ENCODE assay signal across 8 mouse cellular contexts in the genomic region with DNA sequence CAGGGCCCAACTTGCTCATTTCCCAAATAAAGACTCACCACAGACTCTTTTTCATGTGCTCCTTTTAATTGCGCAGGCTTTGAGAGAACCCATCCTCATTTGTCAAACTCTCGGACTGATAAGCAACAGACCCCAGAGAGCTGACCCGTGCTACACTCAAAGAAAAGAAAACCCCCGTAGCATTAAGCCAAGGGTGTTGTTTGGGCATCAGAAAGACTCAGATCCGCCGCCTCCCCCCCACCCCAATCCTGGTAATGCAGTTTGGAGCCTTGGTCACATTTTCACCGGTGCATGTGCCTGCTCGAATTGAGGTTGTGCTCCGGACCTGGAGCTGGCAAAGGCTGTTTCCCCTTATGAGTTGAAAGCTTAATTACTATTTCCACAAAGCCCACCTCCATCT. TPM values are rescaled to one million over a fixed set of nuclear protein-coding genes. Genes with fewer than 3 reads are reported as not detected.
A peak's percentile ranks its signal among the peaks of the same experiment; 100 is the strongest.
DNase-seq lines count a peak whose midpoint lies in the region; ATAC-seq and TF ChIP-seq lines count a peak whose summit lies in the region.

Gene Matn4 (minus strand): TSS at position 101 of the 400 bp plus-strand sequence.

- intact Hi-C loops in heart, postnatal 14 days (cut with DNase I) = loop anchor here (10.0 kb wide), 1 partner anchor 270 kb away; no protein-coding TSS in a partner anchor

- no peak for TF ChIP-seq CTCF in ES-Bruce4 (IDR thresholded peaks at IDR 0.05; ENCODE audit: low read depth, low read length)

- peak within 1 kb of the TSS; percentile 55 for H3K4me3 ChIP-seq in heart, embryonic 13.5 days
- peak within 1 kb of the TSS; percentile 27 for H3K4me3 ChIP-seq in ES-Bruce4 (ENCODE audit: low read depth, low read length)
- H3K4me3 ChIP-seq in hindbrain, embryonic 11.5 days (ENCODE audit: low read depth, low read length) = peak within 1 kb of the TSS; percentile 23
- no peak within 1 kb of the TSS; the same call in 1 of the 2 replicates for H3K4me3 ChIP-seq in liver, embryonic 13.5 days (replicated peaks)

- peaks cover 46% of the 10 kb centered on the region for H3K4me1 ChIP-seq in heart, embryonic 13.5 days
- no peaks in the 10 kb centered on the region for H3K4me1 ChIP-seq in ES-Bruce4 (ENCODE audit: control insufficient read depth, insufficient read depth, low read length)
- H3K4me1 ChIP-seq in hindbrain, embryonic 11.5 days (replicated peaks; ENCODE audit: control insufficient read depth, insufficient read depth, low read length) = peaks cover 4% of the 10 kb centered on the region; the same call in 1 of the 2 replicates
- no peaks in the 10 kb centered on the region; the same call in 1 of the 2 replicates for H3K4me1 ChIP-seq in liver, embryonic 13.5 days (replicated peaks)

- no peaks in the 10 kb centered on the region for H3K36me3 ChIP-seq in heart, embryonic 13.5 days
- no peaks in the 10 kb centered on the region for H3K36me3 ChIP-seq in ES-Bruce4 (ENCODE audit: control insufficient read depth, insufficient read depth, low read length, poor library complexity, severe bottlenecking)
- no peaks in the 10 kb centered on the region for H3K36me3 ChIP-seq in hindbrain, embryonic 11.5 days (ENCODE audit: control insufficient read depth, insufficient read depth, low read length)
- H3K36me3 ChIP-seq in liver, embryonic 13.5 days = no peaks in the 10 kb centered on the region

- H3K9ac ChIP-seq in heart, embryonic 13.5 days = peak within 1 kb of the TSS; percentile 74
- peak within 1 kb of the TSS; percentile 43 for H3K9ac ChIP-seq in ES-Bruce4 (ENCODE audit: low read depth, poor library complexity, severe bottlenecking)
- no peak within 1 kb of the TSS for H3K9ac ChIP-seq in hindbrain, embryonic 11.5 days (ENCODE audit: low read depth, low read length)
- no peak within 1 kb of the TSS for H3K9ac ChIP-seq in liver, embryonic 13.5 days

- no peak within 1 kb of the TSS for H3K27ac ChIP-seq in heart, embryonic 13.5 days (replicated peaks)
- no peak within 1 kb of the TSS for H3K27ac ChIP-seq in ES-Bruce4 (ENCODE audit: insufficient read depth, low read length)
- no peak within 1 kb of the TSS for H3K27ac ChIP-seq in hindbrain, embryonic 11.5 days (ENCODE audit: low read depth, low read length)
- H3K27ac ChIP-seq in liver, embryonic 13.5 days = no peak within 1 kb of the TSS

- no peak for DNase-seq in heart, postnatal 14 days
- DNase-seq in hindbrain, embryonic 11.5 days (ENCODE audit: low spot score) = no peak
- no peak for DNase-seq in liver, embryonic 13.5 days
- DNase-seq in embryo, embryonic 11 days = no peak
- DNase-seq in thymus, postnatal 4 days = no peak
- DNase-seq in cerebellum, postnatal 25 days = no peak

- no peak for TF ChIP-seq EP300 in ES-Bruce4 (IDR thresholded peaks at IDR 0.05; ENCODE audit: insufficient read depth, low read depth, low read length)

- H3K9me3 ChIP-seq in heart, embryonic 13.5 days = no peaks in the 10 kb centered on the region
- H3K9me3 ChIP-seq in ES-Bruce4 (replicated peaks; ENCODE audit: control insufficient read depth, insufficient read depth, low read length, poor library complexity, severe bottlenecking) = no peaks in the 10 kb centered on the region
- no peaks in the 10 kb centered on the region for H3K9me3 ChIP-seq in hindbrain, embryonic 11.5 days (ENCODE audit: control insufficient read depth, low read length)
- H3K9me3 ChIP-seq in liver, embryonic 13.5 days (replicated peaks) = no peaks in the 10 kb centered on the region

- peaks cover 100% of the 10 kb centered on the region for H3K27me3 ChIP-seq in heart, embryonic 13.5 days (replicated peaks)
- H3K27me3 ChIP-seq in ES-Bruce4 (ENCODE audit: control insufficient read depth, insufficient read depth, low read length, poor library complexity, severe bottlenecking) = peaks cover 3% of the 10 kb centered on the region
- H3K27me3 ChIP-seq in hindbrain, embryonic 11.5 days (ENCODE audit: control insufficient read depth, insufficient read depth, low read length) = peaks cover 86% of the 10 kb centered on the region
- peaks cover 98% of the 10 kb centered on the region for H3K27me3 ChIP-seq in liver, embryonic 13.5 days

- peak within 1 kb of the TSS; percentile 82 for H3K4me2 ChIP-seq in heart, embryonic 13.5 days
- H3K4me2 ChIP-seq in hindbrain, embryonic 11.5 days (replicated peaks; ENCODE audit: low read depth, low read length) = peak within 1 kb of the TSS; percentile 44
- peak within 1 kb of the TSS; percentile 37 for H3K4me2 ChIP-seq in liver, embryonic 13.5 days

- WGBS in heart, embryonic 13.5 days = 8% methylated on average over 9 of the region's 9 CpGs
- 4% methylated on average over 9 of the region's 9 CpGs for WGBS in hindbrain, embryonic 11.5 days
- WGBS in liver, embryonic 13.5 days (ENCODE audit: insufficient replicate concordance) = 12% methylated on average over 9 of the region's 9 CpGs

- TF ChIP-seq POLR2A in ES-Bruce4 (IDR thresholded peaks at IDR 0.05; ENCODE audit: insufficient read depth, low read length) = no peak

- ATAC-seq in heart, embryonic 13.5 days (ENCODE audit: extremely low read depth, insufficient number of reproducible peaks, low FRiP score, low TSS enrichment) = no peak
- ATAC-seq in hindbrain, embryonic 11.5 days (ENCODE audit: low FRiP score) = no peak
- ATAC-seq in liver, embryonic 13.5 days (ENCODE audit: low read depth) = no peak

RNA-seq across cellular contexts. Expression of gene Matn4, which starts in this region (rescaled TPM):
- 5.2 and 7.7 TPM in 2 replicates for polyA plus RNA-seq in heart, embryonic 13.5 days (2015; fragmentation: Nextera tagmentation; extraction: Ambion mirVana)
- total RNA-seq in heart, postnatal 14 days (2021) = 1 to 10 TPM; 1.2 to 1.5 TPM
- 0.93 and 1.7 TPM in 2 replicates for polyA plus RNA-seq in ES-Bruce4 (2011; ENCODE audit: insufficient read depth, insufficient read length, low read depth, missing spikeins)
- polyA plus RNA-seq in hindbrain, embryonic 11.5 days (2014; fragmentation: Nextera tagmentation; extraction: Ambion mirVana) = 0.71 and 0.91 TPM in 2 replicates
- polyA plus RNA-seq in liver, embryonic 13.5 days (2015; fragmentation: Nextera tagmentation; extraction: Ambion mirVana) = 0.13 and 0.35 TPM in 2 replicates

Comparison
In these comparisons a context has a peak if more than half of its experiments do, and no peak if none do; other contexts are left out.
1. H3K9ac ChIP-seq: peak in heart, embryonic 13.5 days (single experiment) and ES-Bruce4 (single experiment); none in hindbrain, embryonic 11.5 days (single experiment) and liver, embryonic 13.5 days (single experiment).
2. Peak in every context shown above with its lines, with median percentiles within 50 percentile points of each other: H3K4me2 ChIP-seq.